Mouse (Mus musculus) stomach, embryonic 14.5 days (tissue): ENCODE measurements around the gene Rere. TPM values are rescaled to one million over a fixed set of nuclear protein-coding genes. Genes with fewer than 3 reads are reported as not detected.

Experiments
- ATAC-seq: fragments of 200-750 bp; cut with Nextera tagmentation; 2 replicates; pipeline ENCODE4 v1.8.0; 2017; ENCODE audit warnings: low read depth, moderate TSS enrichment; ENCODE audit not compliant: insufficient number of reproducible peaks, insufficient read depth, low FRiP score
- H3K27ac ChIP-seq: fragments of 300-500 bp; sonication (generic); 2 replicates; pipeline ENCODE4 v1.5.1; 2014; ENCODE audit warnings: mild to moderate bottlenecking, low read length, moderate library complexity, mixed read lengths
- H3K27me3 ChIP-seq: fragments of 300-500 bp; sonication (generic); 2 replicates; pipeline ENCODE4 v1.6.1; 2014; ENCODE audit warnings: low read length, control low read depth, mixed read lengths; ENCODE audit not compliant: control insufficient read depth, insufficient read depth
- H3K36me3 ChIP-seq: fragments of 300-500 bp; sonication (generic); 2 replicates; pipeline ENCODE4 v1.6.1; 2014; ENCODE audit warnings: mild to moderate bottlenecking, control low read depth, low read length, moderate library complexity, mixed read lengths; ENCODE audit not compliant: control insufficient read depth, insufficient read depth
- H3K4me1 ChIP-seq: fragments of 300-500 bp; sonication (generic); 2 replicates; pipeline ENCODE4 v1.6.1; 2014; ENCODE audit warnings: low read length, control low read depth, mixed read lengths; ENCODE audit not compliant: control insufficient read depth, insufficient read depth
- H3K4me2 ChIP-seq: fragments of 300-500 bp; sonication (generic); replicated peaks from 2 replicates; pipeline ENCODE4 v1.6.1; 2014; ENCODE audit warnings: low read depth, low read length, control low read depth
- H3K4me3 ChIP-seq: fragments of 300-500 bp; sonication (generic); 2 replicates; pipeline ENCODE4 v1.5.1; 2014; ENCODE audit warnings: low read depth, low read length, control low read depth
- H3K9ac ChIP-seq: fragments of 300-500 bp; sonication (generic); replicated peaks from 2 replicates; pipeline ENCODE4 v1.6.1; 2014; ENCODE audit warnings: low read depth, mild to moderate bottlenecking, control low read depth, low read length, moderate library complexity, mixed read lengths
- H3K9me3 ChIP-seq: fragments of 300-500 bp; sonication (generic); 2 replicates; pipeline ENCODE4 v1.6.1; 2016; ENCODE audit warnings: low read depth, low read length, control low read depth; ENCODE audit not compliant: control insufficient read depth
- WGBS: fragments of 180-500 bp; shearing (Covaris S2); extraction: QIAGEN DNeasy Blood & Tissue Kit; methylation state at CpG from one replicate; pipeline ENCODE4 v1.1.7; 2014; 5-methylcytosine and 5-hydroxymethylcytosine counted together
- polyA plus RNA-seq: library from polyadenylated mRNA; unstranded; fragments of >200 nt; fragmentation: Nextera tagmentation; extraction: Ambion mirVana; gene quantifications from 2 replicates; pipeline ENCODE4 v1.2.1, GENCODE M21; 2014

Gene Rere
- polyA plus RNA-seq, 1 experiment from 2014 or later, result 41.1 TPM

GRCm38 (mm10) chr4:150457771-150458170, 176.3 kb downstream of the Rere start:
- no peak overlapping the region for H3K4me3 ChIP-seq
- no peak overlapping the region for H3K27ac ChIP-seq
- H3K9me3 ChIP-seq, result no peaks in the 10 kb centered on the region
- no peak overlapping the region for H3K9ac ChIP-seq
- 55% methylated on average over 7 of the region's 7 CpGs for WGBS
- ATAC-seq, result no peak
- no peak overlapping the region for H3K4me2 ChIP-seq
- H3K4me1 ChIP-seq, result peaks cover 12% of the 10 kb centered on the region
- H3K27me3 ChIP-seq, result no peaks in the 10 kb centered on the region
- no peaks in the 10 kb centered on the region for H3K36me3 ChIP-seq

DNA sequence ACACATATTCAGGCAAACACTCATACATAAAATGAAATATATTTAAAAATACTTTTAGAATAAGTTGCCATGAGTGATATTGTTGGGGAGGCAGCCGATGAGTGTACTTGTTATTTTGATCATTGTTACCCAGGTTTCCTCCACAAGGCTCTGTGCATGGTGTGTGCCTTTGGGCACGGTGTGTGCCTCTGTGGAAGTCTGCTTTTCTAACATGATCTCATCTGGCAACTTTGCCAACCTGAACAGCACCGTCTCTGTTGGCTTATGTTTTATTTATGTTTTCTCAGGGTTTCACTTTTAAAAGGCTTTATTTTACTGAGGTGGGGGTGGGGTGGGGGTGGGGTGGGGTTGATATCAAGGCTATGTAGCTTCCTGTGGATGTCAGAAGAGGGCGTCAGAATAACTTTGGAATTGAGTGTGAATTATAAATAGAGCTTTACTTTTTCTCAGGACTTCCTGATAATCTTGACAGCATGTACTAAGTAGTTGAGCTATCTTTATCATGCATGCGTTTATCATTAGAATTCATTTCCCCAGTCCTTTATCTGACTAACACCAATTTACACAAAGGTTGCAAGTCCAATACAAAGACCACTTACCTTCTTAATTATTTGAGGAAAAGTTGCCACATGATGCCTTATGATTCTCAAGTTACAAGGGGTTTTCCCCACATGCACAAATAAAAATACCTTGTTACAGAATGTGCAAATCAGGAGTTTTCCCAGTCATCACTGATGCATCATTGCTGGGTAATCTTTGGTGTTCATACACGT, 177.8 kb downstream of the Rere start:
- Histone ChIP-seq H3K27me3 (no peaks in the 10 kb centered on the region), H3K4me1 (peaks cover 18% of the 10 kb centered on the region), H3K36me3 (no peaks in the 10 kb centered on the region; the same call in 1 of the 2 replicates), H3K4me2 (no peak overlapping the region), H3K9ac (no peak overlapping the region), H3K9me3 (no peaks in the 10 kb centered on the region), H3K27ac (no peak overlapping the region), H3K4me3 (no peak overlapping the region)
- WGBS, result 59% methylated on average over 6 of the region's 6 CpGs
- no peak for ATAC-seq

DNA sequence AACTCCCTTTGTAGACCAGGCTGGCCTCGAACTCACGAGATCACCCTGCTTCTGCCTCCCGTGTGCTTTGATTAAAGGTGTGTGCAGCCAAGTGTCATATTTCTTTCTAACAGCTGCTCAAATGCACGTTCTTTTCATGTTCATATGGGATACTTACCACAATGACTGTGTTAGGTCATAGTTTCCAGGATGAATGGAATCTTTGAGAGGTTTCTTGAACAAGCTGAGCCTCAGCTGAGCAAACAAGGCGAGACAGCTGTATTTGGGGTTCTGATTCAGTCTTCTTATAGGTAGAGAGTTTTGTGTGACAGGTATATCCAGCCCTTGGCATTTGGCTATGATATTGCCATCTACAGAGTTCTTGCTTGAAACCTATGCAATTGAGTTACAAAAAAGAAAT, 179.0 kb downstream of the Rere start:
- WGBS, result 70% methylated on average over 5 of the region's 5 CpGs
- ATAC-seq, result no peak
- Histone ChIP-seq H3K4me3 (no peak overlapping the region), H3K27me3 (no peaks in the 10 kb centered on the region), H3K27ac (no peak overlapping the region), H3K4me2 (no peak overlapping the region), H3K36me3 (no peaks in the 10 kb centered on the region; the same call in 1 of the 2 replicates), H3K9me3 (no peaks in the 10 kb centered on the region), H3K4me1 (peaks cover 18% of the 10 kb centered on the region), H3K9ac (no peak overlapping the region)

DNA sequence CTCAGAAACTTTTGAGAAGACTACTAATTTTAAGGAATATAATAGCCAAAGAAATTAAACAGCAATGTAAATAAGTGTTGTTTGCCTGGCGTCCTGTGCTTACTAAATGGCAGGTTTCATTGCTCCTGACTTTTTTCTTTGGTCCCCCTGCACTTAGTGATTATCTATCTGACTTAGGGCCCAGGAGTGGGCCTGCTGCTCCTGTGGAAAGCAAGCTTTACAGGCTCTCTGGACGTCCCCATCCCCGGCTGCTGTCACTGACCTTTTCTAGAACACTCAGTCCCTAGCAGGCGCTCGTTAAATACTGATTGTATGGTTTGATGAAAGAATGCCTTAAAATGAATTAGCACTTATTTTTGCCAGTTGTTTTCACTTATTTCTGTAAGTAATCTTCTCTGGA, 179.6 kb downstream of the Rere start:
- 61% methylated on average over 5 of the region's 5 CpGs for WGBS
- Histone ChIP-seq H3K9me3 (no peaks in the 10 kb centered on the region), H3K4me2 (no peak overlapping the region), H3K4me1 (peaks cover 18% of the 10 kb centered on the region), H3K36me3 (no peaks in the 10 kb centered on the region; the same call in 1 of the 2 replicates), H3K9ac (no peak overlapping the region), H3K27ac (peak overlapping the region; percentile 3; the same call in 1 of the 2 replicates), H3K27me3 (no peaks in the 10 kb centered on the region), H3K4me3 (no peak overlapping the region)
- no peak for ATAC-seq

GRCm38 (mm10) chr4:150461427-150462189, 180.2 kb downstream of the Rere start:
- H3K36me3 ChIP-seq, result no peaks in the 10 kb centered on the region; the same call in 1 of the 2 replicates
- no peak overlapping the region for H3K4me3 ChIP-seq
- no peak for ATAC-seq
- H3K9ac ChIP-seq, result no peak overlapping the region
- H3K27me3 ChIP-seq, result no peaks in the 10 kb centered on the region
- H3K9me3 ChIP-seq, result no peaks in the 10 kb centered on the region
- H3K4me1 ChIP-seq, result peaks cover 18% of the 10 kb centered on the region
- 37% methylated on average over 6 of the region's 6 CpGs for WGBS
- no peak overlapping the region for H3K4me2 ChIP-seq
- H3K27ac ChIP-seq, result peak overlapping the region; percentile 3; the same call in 1 of the 2 replicates

- no peak overlapping the region for H3K4me3 ChIP-seq
- no peak for ATAC-seq
- H3K27ac ChIP-seq, result peak overlapping the region; percentile 63; the same call in 1 of the 2 replicates
- no peaks in the 10 kb centered on the region for H3K9me3 ChIP-seq
- H3K36me3 ChIP-seq, result no peaks in the 10 kb centered on the region; the same call in 1 of the 2 replicates
- no peak overlapping the region for H3K4me2 ChIP-seq
- H3K27me3 ChIP-seq, result no peaks in the 10 kb centered on the region
- H3K4me1 ChIP-seq, result peaks cover 18% of the 10 kb centered on the region
- no peak overlapping the region for H3K9ac ChIP-seq
- WGBS, result 38% methylated on average over 4 of the region's 4 CpGs
These were observed 180.9 kb downstream of the Rere start for GRCm38 (mm10) chr4:150462367-150462766.

DNA sequence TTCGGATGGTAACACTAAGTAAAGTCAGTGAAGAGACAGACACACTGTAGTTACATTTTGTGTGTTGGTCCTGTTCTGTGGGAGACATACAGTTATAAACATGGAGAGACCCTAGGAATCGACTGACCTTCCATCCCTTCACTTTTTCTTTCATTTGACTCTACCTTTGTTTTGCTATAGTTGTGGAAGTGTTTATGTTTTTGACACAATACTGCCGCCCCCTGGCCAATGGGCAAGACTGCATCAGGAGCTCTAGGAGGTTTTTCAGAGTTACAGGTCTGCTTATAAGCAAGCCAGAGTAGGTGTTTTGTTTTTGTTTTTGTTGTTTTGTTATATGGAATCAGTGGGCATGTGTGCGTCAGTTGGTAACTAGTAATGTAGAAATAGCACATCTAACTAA, 184.3 kb downstream of the Rere start:
- Histone ChIP-seq H3K27me3 (no peaks in the 10 kb centered on the region), H3K4me1 (peaks cover 15% of the 10 kb centered on the region; the same call in 1 of the 2 replicates), H3K9me3 (no peaks in the 10 kb centered on the region), H3K36me3 (no peaks in the 10 kb centered on the region; the same call in none of the 2 replicates), H3K9ac (no peak overlapping the region), H3K27ac (no peak overlapping the region), H3K4me3 (no peak overlapping the region), H3K4me2 (no peak overlapping the region)
- no peak for ATAC-seq
- WGBS, result 47% methylated on average over 4 of the region's 4 CpGs

- H3K36me3 ChIP-seq, result peaks cover 2% of the 10 kb centered on the region; the same call in 1 of the 2 replicates
- H3K27ac ChIP-seq, result no peak overlapping the region
- H3K4me2 ChIP-seq, result no peak overlapping the region
- no peak overlapping the region for H3K9ac ChIP-seq
- no peak for ATAC-seq
- H3K9me3 ChIP-seq, result no peaks in the 10 kb centered on the region
- WGBS, result 77% methylated on average over 10 of the region's 10 CpGs
- H3K4me1 ChIP-seq, result no peaks in the 10 kb centered on the region
- no peak overlapping the region for H3K4me3 ChIP-seq
- no peaks in the 10 kb centered on the region for H3K27me3 ChIP-seq
These were observed 187.8 kb downstream of the Rere start for GRCm38 (mm10) chr4:150469274-150469673.
